Mouse (Mus musculus): ENCODE results near the gene Fundc2.
A peak's percentile ranks its signal among the peaks of the same experiment; 100 is the strongest.

Gene Fundc2

GRCm38 (mm10) chrX:75382195-75382771 lies at the start of gene Fundc2, which contains the start of gene F8:
Fundc2 (plus strand) TSS chrX:75382399.
F8 (minus strand) TSS chrX:75382615.
- ATAC-seq (ENCODE audit: insufficient number of reproducible peaks, low FRiP score, low TSS enrichment) = peak; percentile 94

- ATAC-seq (ENCODE audit: insufficient number of reproducible peaks, low FRiP score, low TSS enrichment) = no peak
These were observed 12.0 kb upstream of the Fundc2 start for GRCm38 (mm10) chrX:75370197-75370596.

GRCm38 (mm10) chrX:75372666-75373425 lies 9.4 kb upstream of the Fundc2 start:
- no peak for ATAC-seq (ENCODE audit: insufficient number of reproducible peaks, low FRiP score, low TSS enrichment)

DNA sequence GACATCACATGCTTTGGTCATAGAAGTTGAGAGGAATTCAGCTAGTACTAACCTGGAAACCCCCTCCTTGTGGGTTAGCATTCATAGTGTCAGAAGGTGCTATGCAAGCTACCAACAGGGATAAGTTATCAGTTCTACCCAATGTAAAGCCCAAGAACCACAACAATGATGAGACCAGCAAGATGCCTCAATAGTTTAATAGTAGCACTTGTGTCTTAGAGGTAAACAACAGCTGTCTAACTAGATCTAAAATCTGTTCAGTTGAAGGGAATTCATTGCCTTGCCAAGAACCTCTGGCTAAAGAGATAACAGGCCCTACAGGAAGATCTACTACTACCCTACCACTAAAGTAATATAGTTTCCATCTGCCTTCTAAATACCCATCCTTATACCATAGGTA lies 5.4 kb upstream of the Fundc2 start:
- ATAC-seq (ENCODE audit: insufficient number of reproducible peaks, low FRiP score, low TSS enrichment) = no peak

DNA sequence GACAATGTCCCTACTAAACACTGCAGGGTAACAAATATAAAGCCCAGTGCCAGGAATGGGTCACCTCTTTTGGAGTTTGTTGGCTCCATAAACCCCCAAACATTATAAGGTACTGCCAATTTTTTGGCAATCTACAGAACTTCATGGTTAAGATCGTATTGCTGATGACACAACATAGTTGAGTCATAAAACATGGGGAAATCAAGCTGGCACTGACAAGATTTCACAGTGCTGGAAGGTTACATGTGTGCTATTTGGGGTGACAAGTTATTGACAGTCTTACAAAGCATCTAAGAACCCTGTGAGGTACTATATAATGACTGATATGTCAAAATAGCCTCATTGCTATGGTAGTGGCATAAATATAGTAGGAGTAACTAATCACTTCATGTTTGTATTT lies 1.0 kb upstream of the Fundc2 start:
- no peak for ATAC-seq (ENCODE audit: insufficient number of reproducible peaks, low FRiP score, low TSS enrichment)

DNA sequence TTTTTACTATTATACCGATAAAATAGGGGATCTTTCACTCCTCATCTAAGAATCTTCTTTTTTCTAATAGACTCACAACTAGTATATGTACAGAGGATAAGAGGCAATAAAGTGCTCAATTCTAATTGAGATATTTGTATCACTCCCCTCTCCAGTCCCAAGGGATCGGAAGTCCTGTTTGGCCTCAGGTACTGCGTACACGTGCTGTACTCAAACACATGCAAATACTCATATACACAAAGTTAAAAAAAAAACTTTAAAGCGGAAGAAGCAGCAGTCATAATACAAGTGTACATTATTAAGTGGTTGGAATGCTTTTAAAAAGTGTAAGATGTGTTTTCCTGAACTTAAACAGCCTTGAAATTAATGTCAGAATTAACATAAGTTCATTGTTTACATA lies 500 bp upstream of the Fundc2 start:
- ATAC-seq (ENCODE audit: insufficient number of reproducible peaks, low FRiP score, low TSS enrichment) = no peak

DNA sequence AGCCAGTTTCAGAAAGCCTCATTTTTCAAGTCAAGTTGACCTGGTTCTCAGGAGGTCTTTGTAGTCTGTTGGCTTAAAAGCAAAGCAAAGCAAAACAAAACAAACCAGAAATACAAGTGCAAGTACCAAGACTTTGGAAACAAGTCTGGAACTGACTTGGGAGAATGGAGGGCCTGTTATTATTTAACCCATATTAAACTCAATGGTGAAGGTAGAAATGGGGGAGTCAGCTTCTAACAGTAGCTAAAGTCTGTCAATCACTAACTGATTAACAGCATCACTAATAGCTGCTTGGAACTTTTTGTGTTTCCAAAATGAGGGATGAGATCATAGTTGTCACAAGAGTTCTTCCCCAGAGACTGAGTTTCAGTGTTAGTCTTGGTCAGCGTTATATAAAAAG lies 17.3 kb downstream of the Fundc2 start:
- ATAC-seq (ENCODE audit: insufficient number of reproducible peaks, low FRiP score, low TSS enrichment) = no peak

DNA sequence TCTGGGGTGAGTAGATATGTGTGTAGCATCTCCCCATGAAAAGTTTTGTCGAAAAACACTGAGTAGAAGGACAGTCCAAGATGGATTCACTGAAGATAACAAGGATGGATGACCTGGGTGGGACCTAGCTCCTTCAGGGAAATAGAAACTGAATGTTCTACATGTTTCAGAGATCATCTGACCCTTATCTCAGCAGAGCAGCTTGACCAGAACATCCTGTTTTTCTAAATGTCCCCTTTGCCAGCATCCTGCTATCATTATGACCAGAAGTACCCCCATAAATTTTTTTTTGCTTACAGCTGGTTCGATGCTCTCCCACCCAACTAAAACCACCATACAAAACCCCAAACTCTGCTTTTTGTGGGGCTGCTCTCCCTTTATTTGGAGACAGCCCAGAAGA lies 20.5 kb downstream of the Fundc2 start:
- no peak for ATAC-seq (ENCODE audit: insufficient number of reproducible peaks, low FRiP score, low TSS enrichment)

- ATAC-seq (ENCODE audit: insufficient number of reproducible peaks, low FRiP score, low TSS enrichment) = no peak
These were observed 21.2 kb downstream of the Fundc2 start for GRCm38 (mm10) chrX:75403350-75403749.

DNA sequence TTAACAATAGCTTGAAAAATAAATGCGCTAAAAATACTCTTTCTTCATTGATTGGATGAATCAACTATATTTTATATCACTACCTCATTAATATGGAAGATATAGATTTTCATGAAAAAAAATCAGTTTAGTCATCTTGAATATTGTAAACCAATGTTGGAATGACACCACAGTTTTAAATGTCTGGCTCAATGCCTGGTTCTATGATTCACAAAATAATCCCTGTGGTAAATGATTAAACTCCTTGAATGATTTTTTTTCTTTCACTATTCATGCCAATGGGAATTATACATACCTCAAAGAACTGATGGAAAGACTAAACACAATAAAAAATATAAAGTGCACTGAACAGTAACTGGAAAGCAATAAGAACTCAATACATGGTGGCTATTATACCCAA lies 27.5 kb downstream of the Fundc2 start:
- no peak for ATAC-seq (ENCODE audit: insufficient number of reproducible peaks, low FRiP score, low TSS enrichment)

- peak; percentile 100 for ATAC-seq (ENCODE audit: insufficient number of reproducible peaks, low FRiP score, low TSS enrichment)
These were observed 34.0 kb downstream of the Fundc2 start, which contains the start of the genes Cmc4, Mtcp1 and Brcc3 for GRCm38 (mm10) chrX:75415936-75416785. Cmc4 (minus strand) TSS chrX:75416584. Mtcp1 (minus strand) TSS chrX:75416588. Brcc3 (plus strand) TSS chrX:75416628.
